Mouse (Mus musculus): ENCODE measurements at regions not wholly inside any gene's neighbourhood (a gene's known extent, or its start where the extent isn't known, plus 50 kb on each side); places are given as distances from the start of the nearest gene placed in this dataset.

GRCm38 (mm10) chrX:145848937-145849783 is 344.2 kb upstream of the Amot start:
- DNase-seq (ENCODE audit: low spot score), result peak; percentile 28
- intact Hi-C loops (cut with DNase I), result no loop called here

- intact Hi-C loops (cut with DNase I), result no loop called here
- no peak for DNase-seq (ENCODE audit: low spot score)
Measured at GRCm38 (mm10) chrX:145833106-145833505, 328.1 kb upstream of the Amot start.

- intact Hi-C loops (cut with DNase I), result no loop called here
Measured at GRCm38 (mm10) chrX:145812995-145813394, 308.0 kb upstream of the Amot start.

More at GRCm38 (mm10) chrX:145812995-145813394, 308.0 kb upstream of the Amot start:
- DNase-seq (ENCODE audit: low spot score), result no peak

Data from heart, postnatal 25 days (tissue).